In genomic region chr2:49280496-49280895, GRCm38 (mm10) we compare ENCODE assay signal across 20 mouse cellular contexts.
"Had no signal": no experiment of that assay in that cellular context is flagged by ENCODE, and none has a peak within 500 bp of the region (broad histone marks: within the 10 kb centered on the region; RNA-seq: fewer than 3 reads in every experiment).

No protein-coding gene starts in this region.

- ATAC-seq: midbrain, embryonic 16.5 days had no signal

- H3K36me3 ChIP-seq: midbrain, embryonic 12.5 days; stomach, embryonic 15.5 days had no signal

- H3K9me3 ChIP-seq: midbrain, embryonic 10.5 days; midbrain, embryonic 12.5 days; neural tube, embryonic 13.5 days; neural tube, embryonic 15.5 days; stomach, embryonic 15.5 days had no signal

- H3K27ac ChIP-seq: midbrain, embryonic 10.5 days; midbrain, embryonic 12.5 days; neural tube, embryonic 13.5 days; neural tube, embryonic 15.5 days; stomach, embryonic 15.5 days had no signal

- H3K4me3 ChIP-seq: midbrain, embryonic 10.5 days; midbrain, embryonic 12.5 days; myocyte; neural tube, embryonic 13.5 days; neural tube, embryonic 15.5 days; stomach, embryonic 15.5 days had no signal

- H3K4me2 ChIP-seq: lung, embryonic 14.5 days; midbrain, embryonic 12.5 days; neural tube, embryonic 13.5 days; neural tube, embryonic 15.5 days; stomach, embryonic 15.5 days had no signal

- H3K27me3 ChIP-seq: midbrain, embryonic 12.5 days; neural tube, embryonic 13.5 days; neural tube, embryonic 15.5 days; stomach, embryonic 15.5 days had no signal

- H3K9ac ChIP-seq: lung, embryonic 14.5 days; midbrain, embryonic 12.5 days; neural tube, embryonic 13.5 days; neural tube, embryonic 15.5 days; stomach, embryonic 15.5 days had no signal

- DNase-seq: lung, adult 18-20 months; lung, embryonic 14.5 days; lung, postnatal 10 days; lung, postnatal 4 days; midbrain, embryonic 14.5 days; retina, postnatal 1 day; right cerebral cortex, adult 18-20 months; right cerebral cortex, postnatal 25 days; right cerebral cortex, postnatal 4 days; spleen, adult 18-20 months; thymus, adult 18-20 months; thymus, postnatal 14 days; thymus, postnatal 36 days had no signal

- H3K4me1 ChIP-seq: midbrain, embryonic 10.5 days; midbrain, embryonic 12.5 days; neural tube, embryonic 13.5 days; neural tube, embryonic 15.5 days; stomach, embryonic 15.5 days had no signal
